Mouse (Mus musculus) cortical plate, adult 2 months (tissue): ENCODE results near the gene Tssk6. TPM values are rescaled to one million over a fixed set of nuclear protein-coding genes. Genes with fewer than 3 reads are reported as not detected.

Experiments
- H3K27ac ChIP-seq: fragments of 200-500 bp; 2 replicates; pipeline ENCODE4 v1.5.1; 2012; ENCODE audit warnings: low read length, control low read depth, inconsistent platforms; ENCODE audit not compliant: insufficient read depth
- H3K4me1 ChIP-seq: fragments of 200-500 bp; 2 replicates; pipeline ENCODE4 v1.6.1; 2011; ENCODE audit warnings: low read length; ENCODE audit not compliant: control insufficient read depth, insufficient read depth
- H3K4me3 ChIP-seq: fragments of 200-500 bp; 2 replicates; pipeline ENCODE4 v1.5.1; 2011; ENCODE audit warnings: mild to moderate bottlenecking, low read length, control low read depth; ENCODE audit not compliant: insufficient read depth
- CTCF ChIP-seq: fragments of 200-500 bp; IDR thresholded peaks from 2 replicates; pipeline ENCODE4 v1.5.1; 2011; ENCODE audit warnings: mild to moderate bottlenecking, control low read depth, low read length; ENCODE audit not compliant: insufficient read depth; ENCODE audit errors: extremely low read depth
- POLR2A ChIP-seq: fragments of 200-500 bp; IDR thresholded peaks from 2 replicates; pipeline ENCODE4 v1.6.1; 2011; ENCODE audit warnings: mild to moderate bottlenecking, low read length, control low read depth; ENCODE audit not compliant: insufficient read depth; ENCODE audit errors: extremely low read depth
- polyA plus RNA-seq: library from polyadenylated mRNA; depleted of rRNA; stranded (reverse); fragments of >200 nt; gene quantifications from 2 replicates; pipeline ENCODE4 v1.2.3, GENCODE M21; 2012

The Tssk6 gene
- polyA plus RNA-seq, 1 experiment = 0.29 TPM

GRCm38 (mm10) chr8:69874155-69874554 is 27.8 kb upstream of the Tssk6 start:
- Histone ChIP-seq H3K4me1 (peaks cover 3% of the 10 kb centered on the region; the same call in 1 of the 2 replicates), H3K27ac (no peak overlapping the region), H3K4me3 (no peak overlapping the region)
- TF ChIP-seq CTCF (peak; percentile 86), POLR2A (no peak)

DNA sequence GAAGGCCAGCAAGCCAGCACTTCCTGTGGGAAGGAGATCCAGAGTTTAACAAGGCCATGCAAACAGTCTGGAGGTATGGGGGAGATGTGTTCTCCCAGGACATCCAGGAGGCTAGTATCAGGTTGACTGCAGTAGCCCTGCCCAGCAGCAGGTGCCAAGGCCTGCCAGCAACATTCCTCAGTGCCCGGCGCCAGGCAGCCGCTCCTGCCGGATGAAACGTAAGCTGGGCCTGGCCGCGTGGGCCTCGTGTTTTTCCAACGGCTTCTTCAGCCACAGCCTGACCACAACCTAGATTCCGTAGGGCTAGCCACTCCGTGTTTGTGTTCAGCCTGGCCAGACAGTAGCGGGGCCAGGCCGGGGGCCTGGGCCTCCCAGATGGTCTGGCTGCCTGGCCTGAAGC is 27.3 kb upstream of the Tssk6 start:
- peaks cover 3% of the 10 kb centered on the region; the same call in 1 of the 2 replicates for H3K4me1 ChIP-seq
- no peak overlapping the region for H3K27ac ChIP-seq
- TF ChIP-seq POLR2A = no peak
- TF ChIP-seq CTCF = no peak
- no peak overlapping the region for H3K4me3 ChIP-seq

- H3K27ac ChIP-seq = no peak overlapping the region
- no peak for TF ChIP-seq POLR2A
- TF ChIP-seq CTCF = no peak
- H3K4me1 ChIP-seq = no peaks in the 10 kb centered on the region
- H3K4me3 ChIP-seq = no peak overlapping the region
Measured at GRCm38 (mm10) chr8:69876097-69876496, 25.9 kb upstream of the Tssk6 start.

- Histone ChIP-seq H3K4me3 (no peak overlapping the region), H3K27ac (no peak overlapping the region)
- TF ChIP-seq POLR2A (no peak), CTCF (no peak)
Measured at GRCm38 (mm10) chr8:69876967-69877366, 25.0 kb upstream of the Tssk6 start.

DNA sequence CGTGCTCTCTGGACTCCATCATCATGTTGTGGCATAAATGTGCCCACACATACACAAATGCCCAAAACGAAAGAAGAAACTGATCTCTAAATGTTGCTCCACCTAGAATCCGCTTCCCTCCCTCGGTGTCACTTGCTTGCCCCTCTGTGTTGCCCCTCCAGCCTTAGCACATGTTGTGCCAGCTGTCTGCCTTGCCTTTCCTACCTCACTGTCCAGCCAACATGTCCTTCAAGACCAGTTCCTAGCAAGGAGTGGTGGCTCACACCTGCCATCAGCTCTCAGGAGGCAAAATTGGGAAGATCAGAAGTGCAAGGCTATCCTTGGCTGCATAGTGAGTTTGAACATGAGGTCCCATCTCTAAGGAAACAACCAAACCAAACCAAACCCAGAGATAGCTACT is 24.6 kb upstream of the Tssk6 start:
- TF ChIP-seq CTCF = no peak
- no peak for TF ChIP-seq POLR2A
- Histone ChIP-seq H3K4me1 (no peaks in the 10 kb centered on the region), H3K4me3 (no peak overlapping the region), H3K27ac (no peak overlapping the region)

More at GRCm38 (mm10) chr8:69876967-69877366, 25.0 kb upstream of the Tssk6 start:
- H3K4me1 ChIP-seq = no peaks in the 10 kb centered on the region

DNA sequence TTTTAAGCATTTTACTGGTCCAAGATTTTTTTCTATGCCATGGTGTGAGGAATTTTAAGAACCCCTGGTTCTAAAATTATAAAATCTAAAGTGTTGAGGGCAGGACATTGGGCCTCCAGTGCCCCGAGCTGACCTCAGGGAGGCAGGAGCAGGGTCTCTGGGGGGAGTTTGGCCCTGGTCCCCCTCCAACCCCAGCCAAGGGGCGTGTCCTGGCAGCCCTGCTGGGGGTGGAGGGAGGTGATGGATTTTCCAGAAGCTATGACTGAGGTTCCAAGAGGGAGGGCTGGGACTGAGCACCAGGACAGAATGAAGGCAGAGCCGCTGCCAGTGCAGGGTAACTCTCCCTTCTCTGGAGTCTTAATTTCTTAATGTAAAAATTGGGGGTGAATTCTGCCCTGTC is 24.0 kb upstream of the Tssk6 start:
- no peak overlapping the region for H3K4me3 ChIP-seq
- H3K4me1 ChIP-seq = no peaks in the 10 kb centered on the region
- no peak for TF ChIP-seq POLR2A
- no peak for TF ChIP-seq CTCF
- H3K27ac ChIP-seq = no peak overlapping the region

- Histone ChIP-seq H3K4me3 (no peak overlapping the region), H3K27ac (no peak overlapping the region)
- TF ChIP-seq CTCF = no peak
- no peak for TF ChIP-seq POLR2A
Measured at GRCm38 (mm10) chr8:69879678-69880077, 22.3 kb upstream of the Tssk6 start.

GRCm38 (mm10) chr8:69880841-69881240 is 21.1 kb upstream of the Tssk6 start:
- no peak overlapping the region for H3K27ac ChIP-seq
- no peaks in the 10 kb centered on the region for H3K4me1 ChIP-seq
- no peak overlapping the region for H3K4me3 ChIP-seq
- TF ChIP-seq POLR2A = no peak
- no peak for TF ChIP-seq CTCF

More at GRCm38 (mm10) chr8:69879678-69880077, 22.3 kb upstream of the Tssk6 start:
- H3K4me1 ChIP-seq = no peaks in the 10 kb centered on the region

GRCm38 (mm10) chr8:69881261-69881865 is 20.6 kb upstream of the Tssk6 start:
- TF ChIP-seq POLR2A (no peak), CTCF (no peak)
- Histone ChIP-seq H3K4me1 (no peaks in the 10 kb centered on the region), H3K27ac (no peak overlapping the region), H3K4me3 (peak overlapping the region; percentile 15; the same call in 1 of the 2 replicates)

DNA sequence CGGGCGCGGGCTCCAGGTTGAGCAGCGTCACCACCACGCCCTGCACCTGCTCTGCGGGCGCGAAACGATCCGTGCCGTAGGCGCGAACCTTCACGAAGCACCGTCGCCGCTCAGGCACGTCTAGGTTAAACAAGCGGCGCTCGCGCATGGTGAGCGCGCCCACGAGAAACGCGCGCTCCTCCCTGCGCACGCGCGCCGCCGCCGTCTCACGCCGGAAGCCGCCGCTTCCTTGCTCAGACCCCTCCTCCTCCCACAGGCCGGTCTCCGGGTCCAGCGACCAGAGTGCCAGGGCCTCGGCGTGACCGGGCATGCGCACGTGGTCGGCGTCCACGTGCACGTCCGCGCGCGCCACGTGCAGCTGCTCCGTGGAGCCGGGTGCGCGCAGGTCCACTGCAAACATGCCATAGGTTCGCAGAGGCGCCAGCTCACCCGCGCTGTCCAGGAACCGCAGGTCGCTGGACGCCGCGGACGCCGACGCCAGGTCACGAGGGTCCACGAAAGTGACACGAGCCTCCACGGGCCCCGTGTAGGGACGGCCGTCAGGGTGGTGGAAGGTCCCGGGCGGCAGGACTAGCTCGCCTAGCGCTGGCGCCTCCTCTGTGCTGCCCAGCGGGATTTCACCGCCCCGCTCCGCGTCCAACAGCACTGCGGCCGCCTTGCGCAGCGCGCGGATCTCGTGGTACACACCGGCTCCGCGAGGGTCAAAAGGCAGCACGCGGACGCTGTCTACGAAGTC is 19.8 kb upstream of the Tssk6 start:
- peak overlapping the region; percentile 15 for H3K4me3 ChIP-seq
- no peaks in the 10 kb centered on the region for H3K4me1 ChIP-seq
- TF ChIP-seq CTCF (no peak), POLR2A (no peak)
- H3K27ac ChIP-seq = no peak overlapping the region

DNA sequence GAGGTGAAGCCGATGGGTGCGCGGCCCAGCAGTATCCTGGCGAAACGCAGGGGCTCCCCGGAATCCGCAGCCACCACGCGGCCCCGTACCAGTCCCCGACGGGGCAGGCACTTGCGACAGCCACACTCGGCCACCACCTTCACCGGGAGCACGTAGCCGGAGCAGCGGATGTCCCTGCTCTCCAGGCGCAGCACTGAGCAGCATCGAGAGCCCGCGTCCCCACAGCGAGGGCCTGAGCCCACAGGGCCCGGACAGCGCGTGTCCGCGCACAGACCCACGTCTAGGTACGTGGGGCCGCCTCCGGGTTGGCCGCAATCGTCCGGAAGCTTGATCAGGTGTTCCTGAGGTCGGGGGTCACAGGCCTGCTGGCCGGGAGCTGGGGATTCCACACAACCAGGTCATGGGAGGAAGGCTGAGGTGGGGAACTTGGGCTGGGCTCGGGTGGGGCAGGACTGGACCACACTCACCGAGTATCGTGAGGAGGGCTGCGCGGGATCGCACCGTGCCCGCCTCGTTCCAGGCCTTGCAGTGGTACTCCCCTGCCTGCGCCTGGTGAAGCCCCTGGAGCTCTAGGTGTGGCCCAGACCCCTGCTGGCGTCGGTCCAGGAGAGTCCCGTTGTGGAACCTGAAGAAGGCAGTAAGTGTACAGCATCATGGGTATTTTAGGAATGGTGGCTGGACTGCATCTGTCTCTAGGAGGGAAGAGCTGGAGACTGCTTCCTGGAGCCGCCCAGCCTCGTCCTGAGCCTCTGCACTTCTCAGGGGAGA is 19.0 kb upstream of the Tssk6 start:
- no peaks in the 10 kb centered on the region for H3K4me1 ChIP-seq
- H3K27ac ChIP-seq = no peak overlapping the region
- peak overlapping the region; percentile 15; the same call in 1 of the 2 replicates for H3K4me3 ChIP-seq
- TF ChIP-seq CTCF (no peak), POLR2A (no peak)
